Mouse (Mus musculus) erythroblast, embryonic 14.5 days (primary cell): ENCODE measurements around the gene Mrpl28.
"Not testable (repeated sequence)": the region's sequence is repeated elsewhere in the genome, so short reads cannot be mapped to it uniquely, and the experiment has no call there.

Source experiments
- GATA1 ChIP-seq: IDR thresholded peaks from 2 replicates; pipeline ENCODE4 v1.6.1; 2012; ENCODE audit warnings: low read length, inconsistent platforms, mixed read lengths
- TAL1 ChIP-seq: IDR thresholded peaks from 3 replicates; pipeline ENCODE4 v1.6.1; 2012; ENCODE audit warnings: low read length, inconsistent platforms, mixed read lengths

DNA sequence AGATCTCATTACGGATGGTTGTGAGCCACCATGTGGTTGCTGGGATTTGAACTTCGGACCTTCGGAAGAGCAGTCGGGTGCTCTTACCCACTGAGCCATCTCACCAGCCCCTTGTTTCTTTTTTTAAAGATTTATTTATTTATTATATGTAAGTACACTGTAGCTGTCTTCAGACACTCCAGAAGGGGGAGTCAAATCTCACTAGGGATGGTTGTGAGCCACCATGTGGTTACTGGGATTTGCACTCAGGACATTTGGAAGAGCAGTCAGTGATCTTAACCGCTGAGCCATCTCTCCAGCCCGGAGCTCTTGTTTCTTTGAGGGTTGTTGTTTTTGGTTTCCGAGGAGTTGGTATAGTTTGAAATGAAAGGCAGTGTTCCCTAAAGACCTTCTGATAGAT is 8.8 kb upstream of the Mrpl28 start:
- TF ChIP-seq GATA1, TAL1: not testable (repeated sequence)
